Mouse (Mus musculus): Measurements from ENCODE around the gene Nxn. TPM values are rescaled to one million over a fixed set of nuclear protein-coding genes. Genes with fewer than 3 reads are reported as not detected.

Gene Nxn
- 16.0 and 19.1 TPM in 2 replicates for polyA plus RNA-seq (2012; rRNA removed)

GRCm38 (mm10) chr11:76398798-76399586 lies at the start of gene Nxn:
TSS of gene Nxn (minus strand) at chr11:76399140.
- Histone ChIP-seq H3K4me1 (ENCODE audit: control insufficient read depth, insufficient read depth, low read length) (peaks cover 2% of the 10 kb centered on the region), H3K4me3 (replicated peaks; ENCODE audit: extremely low read depth, low read depth, low read length) (peak within 1 kb of the TSS; percentile 72)
- TF ChIP-seq CTCF (IDR thresholded peaks at IDR 0.05; ENCODE audit: insufficient read depth, low read length) (no peak), POLR2A (IDR thresholded peaks at IDR 0.05; ENCODE audit: borderline replicate concordance, extremely low read depth, low read depth, low read length) (no peak)
- WGBS, result 1% methylated on average over 62 of the region's 70 CpGs
- peak; percentile 93 for DNase-seq

- no peak for DNase-seq
- Histone ChIP-seq H3K4me1 (ENCODE audit: control insufficient read depth, insufficient read depth, low read length) (no peaks in the 10 kb centered on the region), H3K4me3 (replicated peaks; ENCODE audit: extremely low read depth, low read depth, low read length) (no peak overlapping the region)
- TF ChIP-seq POLR2A (IDR thresholded peaks at IDR 0.05; ENCODE audit: borderline replicate concordance, extremely low read depth, low read depth, low read length), result no peak
- TF ChIP-seq CTCF (IDR thresholded peaks at IDR 0.05; ENCODE audit: insufficient read depth, low read length), result no peak
- WGBS, result 22% methylated on average over 10 of the region's 10 CpGs
These were observed 47.3 kb upstream of the Nxn start for GRCm38 (mm10) chr11:76446251-76446650.

DNA sequence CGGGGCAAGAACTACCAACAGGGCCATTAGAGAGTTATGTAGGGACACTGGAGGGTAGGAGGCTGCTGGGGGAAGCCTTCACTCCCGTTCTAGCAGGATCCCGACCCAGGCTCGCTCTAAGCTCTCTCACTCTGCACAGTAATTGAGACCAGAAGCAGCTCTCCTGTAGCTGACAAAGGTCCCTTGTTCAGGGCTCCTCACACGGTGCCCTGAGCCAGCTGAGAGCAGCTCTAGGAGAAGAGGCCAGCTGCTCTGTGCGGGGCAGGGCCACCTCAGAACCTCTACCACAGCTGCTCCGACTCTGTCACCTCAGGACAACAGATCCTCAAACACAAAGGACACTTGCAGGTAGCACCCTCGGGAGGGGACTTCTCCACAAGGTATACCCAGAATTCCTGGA lies 46.5 kb upstream of the Nxn start:
- WGBS, result 68% methylated on average over 8 of the region's 8 CpGs
- no peak overlapping the region for H3K4me3 ChIP-seq (replicated peaks; ENCODE audit: extremely low read depth, low read depth, low read length)
- TF ChIP-seq CTCF (IDR thresholded peaks at IDR 0.05; ENCODE audit: insufficient read depth, low read length) (no peak), POLR2A (IDR thresholded peaks at IDR 0.05; ENCODE audit: borderline replicate concordance, extremely low read depth, low read depth, low read length) (no peak)
- no peak for DNase-seq
- no peaks in the 10 kb centered on the region for H3K4me1 ChIP-seq (ENCODE audit: control insufficient read depth, insufficient read depth, low read length)

GRCm38 (mm10) chr11:76439666-76440065 lies 40.7 kb upstream of the Nxn start:
- H3K4me1 ChIP-seq (ENCODE audit: control insufficient read depth, insufficient read depth, low read length), result peaks cover 2% of the 10 kb centered on the region; the same call in 1 of the 2 replicates
- H3K4me3 ChIP-seq (replicated peaks; ENCODE audit: extremely low read depth, low read depth, low read length), result no peak overlapping the region
- no peak for DNase-seq
- TF ChIP-seq POLR2A (IDR thresholded peaks at IDR 0.05; ENCODE audit: borderline replicate concordance, extremely low read depth, low read depth, low read length) (no peak), CTCF (IDR thresholded peaks at IDR 0.05; ENCODE audit: insufficient read depth, low read length) (no peak)
- WGBS, result 47% methylated on average over 3 of the region's 3 CpGs

GRCm38 (mm10) chr11:76436864-76437437 lies 38.0 kb upstream of the Nxn start:
- H3K4me1 ChIP-seq (ENCODE audit: control insufficient read depth, insufficient read depth, low read length), result peaks cover 2% of the 10 kb centered on the region; the same call in 1 of the 2 replicates
- H3K4me3 ChIP-seq (replicated peaks; ENCODE audit: extremely low read depth, low read depth, low read length), result peak overlapping the region; percentile 54
- WGBS, result 21% methylated on average over 28 of the region's 28 CpGs
- DNase-seq, result peak; percentile 39
- TF ChIP-seq CTCF (IDR thresholded peaks at IDR 0.05; ENCODE audit: insufficient read depth, low read length) (no peak), POLR2A (IDR thresholded peaks at IDR 0.05; ENCODE audit: borderline replicate concordance, extremely low read depth, low read depth, low read length) (peak; percentile 64; the same call in 1 of the 2 replicates)

DNA sequence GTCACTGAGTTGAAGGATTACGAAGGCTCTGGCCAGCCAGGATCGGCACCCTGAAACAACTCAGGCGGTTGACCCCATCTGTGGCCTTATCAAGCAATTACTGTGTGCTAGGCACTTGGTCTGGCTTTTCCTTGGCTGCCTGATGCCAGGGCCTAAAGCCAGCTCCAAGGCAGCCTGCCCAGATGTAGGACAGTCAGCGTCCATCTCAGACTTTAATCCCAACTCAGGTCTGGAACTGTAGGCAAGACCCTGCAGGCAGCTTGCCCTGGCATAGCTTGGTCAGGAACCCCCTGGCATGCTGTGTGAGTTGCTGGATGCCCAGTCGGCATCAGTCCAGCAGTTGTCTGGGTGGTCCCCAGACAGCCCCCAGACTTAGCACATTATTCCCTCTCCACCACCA lies 37.1 kb upstream of the Nxn start:
- H3K4me3 ChIP-seq (replicated peaks; ENCODE audit: extremely low read depth, low read depth, low read length), result peak overlapping the region; percentile 20

GRCm38 (mm10) chr11:76429966-76430631 lies 31.2 kb upstream of the Nxn start:
- DNase-seq, result no peak
- 76% methylated on average over 6 of the region's 6 CpGs for WGBS

More for the DNA sequence above, 37.1 kb upstream of the Nxn start:
- 65% methylated on average over 5 of the region's 5 CpGs for WGBS
- no peak for DNase-seq
- TF ChIP-seq CTCF (IDR thresholded peaks at IDR 0.05; ENCODE audit: insufficient read depth, low read length), result no peak
- TF ChIP-seq POLR2A (IDR thresholded peaks at IDR 0.05; ENCODE audit: borderline replicate concordance, extremely low read depth, low read depth, low read length), result no peak
- peaks cover 2% of the 10 kb centered on the region; the same call in 1 of the 2 replicates for H3K4me1 ChIP-seq (ENCODE audit: control insufficient read depth, insufficient read depth, low read length)

GRCm38 (mm10) chr11:76429556-76429955 lies 30.6 kb upstream of the Nxn start:
- H3K4me1 ChIP-seq (ENCODE audit: control insufficient read depth, insufficient read depth, low read length), result peaks cover 7% of the 10 kb centered on the region
- 59% methylated on average over 7 of the region's 7 CpGs for WGBS
- H3K4me3 ChIP-seq (replicated peaks; ENCODE audit: extremely low read depth, low read depth, low read length), result no peak overlapping the region
- no peak for DNase-seq
- TF ChIP-seq POLR2A (IDR thresholded peaks at IDR 0.05; ENCODE audit: borderline replicate concordance, extremely low read depth, low read depth, low read length) (no peak), CTCF (IDR thresholded peaks at IDR 0.05; ENCODE audit: insufficient read depth, low read length) (no peak)

More at GRCm38 (mm10) chr11:76429966-76430631, 31.2 kb upstream of the Nxn start:
- TF ChIP-seq POLR2A (IDR thresholded peaks at IDR 0.05; ENCODE audit: borderline replicate concordance, extremely low read depth, low read depth, low read length), result no peak
- TF ChIP-seq CTCF (IDR thresholded peaks at IDR 0.05; ENCODE audit: insufficient read depth, low read length), result no peak
- H3K4me1 ChIP-seq (ENCODE audit: control insufficient read depth, insufficient read depth, low read length), result peaks cover 5% of the 10 kb centered on the region
- no peak overlapping the region for H3K4me3 ChIP-seq (replicated peaks; ENCODE audit: extremely low read depth, low read depth, low read length)

DNA sequence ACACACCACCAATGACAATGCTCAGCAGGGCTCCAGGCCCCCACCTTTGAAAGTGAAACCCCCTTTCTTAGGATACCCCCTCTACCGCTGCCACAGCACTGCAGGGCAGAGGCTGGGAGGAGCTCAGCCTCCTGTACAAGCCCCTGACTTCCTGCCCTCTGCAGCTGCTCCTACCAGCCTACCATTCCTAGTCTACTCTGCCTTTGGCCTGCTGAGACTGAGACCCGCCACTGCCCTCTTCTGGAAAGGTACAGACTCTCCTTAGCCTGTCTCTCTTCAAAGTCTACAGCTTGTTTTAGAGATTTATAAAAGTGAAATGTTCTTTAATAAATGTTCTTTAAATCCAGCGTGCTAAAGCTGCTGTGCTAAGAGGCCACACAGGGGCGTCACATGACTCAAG lies 30.1 kb upstream of the Nxn start:
- H3K4me1 ChIP-seq (ENCODE audit: control insufficient read depth, insufficient read depth, low read length), result peaks cover 7% of the 10 kb centered on the region
- TF ChIP-seq POLR2A (IDR thresholded peaks at IDR 0.05; ENCODE audit: borderline replicate concordance, extremely low read depth, low read depth, low read length) (no peak), CTCF (IDR thresholded peaks at IDR 0.05; ENCODE audit: insufficient read depth, low read length) (no peak)
- no peak for DNase-seq
- H3K4me3 ChIP-seq (replicated peaks; ENCODE audit: extremely low read depth, low read depth, low read length), result no peak overlapping the region
- WGBS, result 68% methylated on average over 4 of the region's 4 CpGs

Data from lung, adult 2 months (tissue).